Mouse (Mus musculus) lung, embryonic 15.5 days (tissue): ENCODE results near the gene Pfdn4. TPM values are rescaled to one million over a fixed set of nuclear protein-coding genes. Genes with fewer than 3 reads are reported as not detected.

ENCODE experiments used
- ATAC-seq: fragments of 200-750 bp; cut with Nextera tagmentation; 2 replicates; pipeline ENCODE4 v1.8.0; 2017; ENCODE audit warnings: moderate number of reproducible peaks, borderline replicate concordance; ENCODE audit not compliant: low FRiP score, low TSS enrichment; ENCODE audit errors: extremely low read depth
- H3K27ac ChIP-seq: fragments of 300-500 bp; sonication (generic); 2 replicates; pipeline ENCODE4 v1.5.1; 2015; ENCODE audit warnings: moderate library complexity, mild to moderate bottlenecking, inconsistent platforms
- H3K27me3 ChIP-seq: fragments of 300-500 bp; sonication (generic); 2 replicates; pipeline ENCODE4 v1.6.1; 2015; ENCODE audit warnings: inconsistent platforms
- H3K36me3 ChIP-seq: fragments of 300-500 bp; sonication (generic); 2 replicates; pipeline ENCODE4 v1.6.1; 2015; ENCODE audit warnings: inconsistent platforms
- H3K4me1 ChIP-seq: fragments of 300-500 bp; sonication (generic); 2 replicates; pipeline ENCODE4 v1.6.1; 2015; ENCODE audit warnings: inconsistent platforms
- H3K4me2 ChIP-seq: fragments of 300-500 bp; sonication (generic); 2 replicates; pipeline ENCODE4 v1.6.1; 2015; ENCODE audit warnings: inconsistent platforms, mild to moderate bottlenecking, moderate library complexity
- H3K4me3 ChIP-seq: fragments of 300-500 bp; sonication (generic); 2 replicates; pipeline ENCODE4 v1.5.1; 2015; ENCODE audit warnings: mild to moderate bottlenecking, inconsistent platforms
- H3K9ac ChIP-seq: fragments of 300-500 bp; sonication (generic); 2 replicates; pipeline ENCODE4 v1.6.1; 2015; ENCODE audit warnings: inconsistent platforms
- H3K9me3 ChIP-seq: fragments of 300-500 bp; sonication (generic); 2 replicates; pipeline ENCODE4 v1.6.1; 2016; ENCODE audit warnings: inconsistent platforms
- WGBS: fragments of 180-500 bp; shearing (Covaris S2); methylation state at CpG from one replicate; pipeline ENCODE4 v1.1.7; 2015; 5-methylcytosine and 5-hydroxymethylcytosine counted together
- polyA plus RNA-seq: library from polyadenylated mRNA; unstranded; fragments of >200 nt; fragmentation: Nextera tagmentation; extraction: Ambion mirVana; gene quantifications from 2 replicates; pipeline ENCODE4 v1.2.1, GENCODE M21; 2015

The Pfdn4 gene
- polyA plus RNA-seq, 1 experiment from 2014 or later = 69.3 TPM

GRCm38 (mm10) chr2:170474125-170474524 is 22.1 kb upstream of the Pfdn4 start:
- Histone ChIP-seq H3K4me2 (no peak overlapping the region), H3K27me3 (no peaks in the 10 kb centered on the region), H3K4me3 (no peak overlapping the region), H3K9me3 (no peaks in the 10 kb centered on the region), H3K27ac (no peak overlapping the region), H3K36me3 (no peaks in the 10 kb centered on the region), H3K9ac (no peak overlapping the region), H3K4me1 (peaks cover 4% of the 10 kb centered on the region)
- no peak for ATAC-seq
- 93% methylated on average over 5 of the region's 5 CpGs for WGBS

DNA sequence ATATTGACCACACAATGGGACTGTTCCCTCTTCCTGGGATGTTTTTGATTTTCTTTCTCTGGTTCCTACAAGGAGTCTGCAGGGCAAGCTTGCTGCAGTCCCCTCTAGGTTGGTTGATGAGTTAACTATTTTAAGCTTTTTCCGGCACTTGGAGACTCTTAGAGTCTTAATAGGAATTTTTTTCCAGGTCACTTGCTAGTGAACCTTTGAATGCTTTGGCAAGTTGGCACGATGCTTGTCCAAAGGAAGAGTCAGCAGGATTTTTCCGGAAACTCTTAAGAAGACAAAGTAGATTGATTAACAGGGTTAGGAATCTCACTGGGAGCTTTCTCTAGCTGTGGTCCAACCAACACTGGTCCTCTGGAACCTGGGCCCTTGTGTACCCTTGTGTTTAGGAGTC is 21.1 kb upstream of the Pfdn4 start:
- H3K4me1 ChIP-seq = no peaks in the 10 kb centered on the region; the same call in 1 of the 2 replicates
- ATAC-seq = no peak
- H3K4me2 ChIP-seq = no peak overlapping the region
- no peak overlapping the region for H3K4me3 ChIP-seq
- no peak overlapping the region for H3K9ac ChIP-seq
- WGBS = 76% methylated on average over 3 of the region's 3 CpGs
- no peaks in the 10 kb centered on the region for H3K9me3 ChIP-seq
- H3K27me3 ChIP-seq = no peaks in the 10 kb centered on the region
- H3K36me3 ChIP-seq = no peaks in the 10 kb centered on the region
- H3K27ac ChIP-seq = no peak overlapping the region

DNA sequence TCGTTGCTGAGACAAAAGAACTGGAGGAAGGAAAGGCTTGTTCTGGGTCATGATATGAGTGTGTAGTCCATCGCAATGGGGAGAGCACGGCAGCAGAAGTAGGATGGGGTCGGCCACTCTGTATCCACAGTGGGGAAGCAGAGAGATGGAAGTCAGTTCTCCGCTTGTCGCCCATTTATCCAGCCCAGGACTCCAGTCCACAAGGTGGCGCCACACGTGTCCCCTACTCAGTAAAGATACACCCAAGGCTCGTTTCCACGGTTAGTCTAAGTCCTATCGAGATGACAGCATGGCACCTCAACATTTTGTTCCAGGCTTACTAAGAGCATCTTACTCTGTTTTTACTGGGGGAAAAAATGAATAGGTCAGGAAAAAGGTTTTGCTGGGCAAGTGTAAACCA is 20.0 kb upstream of the Pfdn4 start:
- WGBS = 67% methylated on average over 11 of the region's 11 CpGs
- Histone ChIP-seq H3K9ac (no peak overlapping the region), H3K27ac (no peak overlapping the region), H3K27me3 (no peaks in the 10 kb centered on the region), H3K4me1 (no peaks in the 10 kb centered on the region; the same call in 1 of the 2 replicates), H3K4me3 (no peak overlapping the region), H3K4me2 (no peak overlapping the region), H3K9me3 (no peaks in the 10 kb centered on the region), H3K36me3 (no peaks in the 10 kb centered on the region)
- no peak for ATAC-seq

DNA sequence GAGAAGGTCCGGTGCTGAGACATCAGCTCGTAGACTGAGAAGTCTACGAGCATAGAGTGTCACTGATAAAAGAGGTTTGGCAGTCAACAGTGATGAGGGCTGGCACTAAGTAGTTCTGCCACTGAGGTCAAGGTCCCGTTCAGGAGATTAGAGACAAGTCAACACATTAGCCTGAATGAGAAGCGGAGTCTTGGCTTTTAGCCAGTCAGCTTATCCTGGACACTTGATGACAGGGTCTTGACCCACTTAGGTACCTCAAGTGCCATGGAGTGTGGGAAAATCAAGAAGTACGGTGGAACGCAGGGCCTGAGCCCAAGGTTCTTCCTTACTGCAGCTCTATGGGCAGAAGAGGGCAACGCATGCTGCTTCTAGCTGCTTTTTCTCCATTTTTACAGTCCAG is 19.6 kb upstream of the Pfdn4 start:
- no peak for ATAC-seq
- no peaks in the 10 kb centered on the region for H3K9me3 ChIP-seq
- H3K4me3 ChIP-seq = no peak overlapping the region
- H3K27ac ChIP-seq = no peak overlapping the region
- H3K4me1 ChIP-seq = no peaks in the 10 kb centered on the region; the same call in 1 of the 2 replicates
- no peak overlapping the region for H3K9ac ChIP-seq
- no peaks in the 10 kb centered on the region for H3K27me3 ChIP-seq
- no peak overlapping the region for H3K4me2 ChIP-seq
- H3K36me3 ChIP-seq = no peaks in the 10 kb centered on the region
- WGBS = 20% methylated on average over 8 of the region's 8 CpGs

DNA sequence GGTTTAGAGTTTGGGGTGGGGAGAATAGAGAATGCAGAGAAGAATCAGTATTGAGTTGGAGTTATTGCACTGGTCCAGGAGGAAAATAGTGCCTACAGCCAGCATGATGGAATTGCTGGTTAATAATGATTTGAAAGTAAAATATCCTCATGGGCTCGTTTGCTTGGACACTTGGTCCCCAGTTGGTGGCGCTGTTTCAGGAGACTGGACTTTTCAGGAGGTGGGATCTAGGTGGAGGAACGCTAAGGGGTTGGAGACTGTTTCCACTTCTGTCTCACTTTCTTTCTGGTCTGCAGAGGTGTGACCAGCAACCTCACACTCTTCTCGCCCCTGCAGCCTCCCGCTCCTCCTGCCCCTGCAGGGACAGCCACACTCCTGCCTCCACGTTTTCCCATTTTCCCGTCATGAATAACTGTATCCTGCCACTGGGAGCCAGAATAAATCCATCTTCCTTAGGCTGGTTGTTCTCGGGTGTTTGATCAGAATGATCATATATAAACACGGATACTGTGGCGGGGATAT is 14.1 kb upstream of the Pfdn4 start:
- H3K9me3 ChIP-seq = no peaks in the 10 kb centered on the region
- no peaks in the 10 kb centered on the region for H3K36me3 ChIP-seq
- no peak overlapping the region for H3K4me3 ChIP-seq
- H3K27ac ChIP-seq = no peak overlapping the region
- peaks cover 17% of the 10 kb centered on the region for H3K27me3 ChIP-seq
- no peak overlapping the region for H3K9ac ChIP-seq
- H3K4me1 ChIP-seq = no peaks in the 10 kb centered on the region
- no peak overlapping the region for H3K4me2 ChIP-seq
- WGBS = 43% methylated on average over 10 of the region's 10 CpGs
- no peak for ATAC-seq

- H3K36me3 ChIP-seq = no peaks in the 10 kb centered on the region
- WGBS = 62% methylated on average over 11 of the region's 11 CpGs
- no peaks in the 10 kb centered on the region for H3K4me1 ChIP-seq
- no peaks in the 10 kb centered on the region for H3K9me3 ChIP-seq
- no peak overlapping the region for H3K4me2 ChIP-seq
- no peak overlapping the region for H3K27ac ChIP-seq
- peaks cover 17% of the 10 kb centered on the region for H3K27me3 ChIP-seq
- H3K9ac ChIP-seq = no peak overlapping the region
- no peak overlapping the region for H3K4me3 ChIP-seq
- ATAC-seq = no peak
Measured at GRCm38 (mm10) chr2:170483914-170484313, 12.3 kb upstream of the Pfdn4 start.

DNA sequence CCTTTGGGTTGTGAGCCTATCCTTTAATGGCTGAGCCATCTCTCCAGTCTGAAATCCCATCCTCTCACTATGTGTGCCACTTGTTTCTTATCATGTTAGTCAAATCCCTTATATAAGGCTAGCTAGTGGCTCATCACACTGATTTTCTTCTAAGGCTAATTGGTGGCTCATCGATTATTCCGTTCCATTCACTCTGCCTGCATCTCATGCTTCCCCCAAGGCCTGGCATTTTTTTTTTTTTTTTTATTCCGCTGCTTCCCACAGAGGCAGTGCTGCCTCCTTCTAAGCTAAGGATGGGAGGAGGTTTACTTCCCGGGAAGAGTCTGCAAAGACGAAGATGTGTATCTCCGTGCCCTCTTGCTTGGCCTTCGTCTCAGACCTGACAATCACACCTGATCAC is 9.0 kb upstream of the Pfdn4 start:
- no peaks in the 10 kb centered on the region for H3K36me3 ChIP-seq
- no peaks in the 10 kb centered on the region for H3K9me3 ChIP-seq
- H3K4me2 ChIP-seq = no peak overlapping the region
- no peak for ATAC-seq
- no peak overlapping the region for H3K4me3 ChIP-seq
- 66% methylated on average over 7 of the region's 7 CpGs for WGBS
- H3K9ac ChIP-seq = no peak overlapping the region
- no peak overlapping the region for H3K27ac ChIP-seq
- H3K27me3 ChIP-seq = peaks cover 41% of the 10 kb centered on the region
- no peaks in the 10 kb centered on the region for H3K4me1 ChIP-seq

- H3K27me3 ChIP-seq = peaks cover 48% of the 10 kb centered on the region
- no peak overlapping the region for H3K4me2 ChIP-seq
- no peak overlapping the region for H3K4me3 ChIP-seq
- H3K36me3 ChIP-seq = no peaks in the 10 kb centered on the region
- no peaks in the 10 kb centered on the region for H3K9me3 ChIP-seq
- no peaks in the 10 kb centered on the region for H3K4me1 ChIP-seq
- ATAC-seq = no peak
- H3K27ac ChIP-seq = no peak overlapping the region
- no peak overlapping the region for H3K9ac ChIP-seq
- WGBS = 61% methylated on average over 26 of the region's 26 CpGs
Measured at GRCm38 (mm10) chr2:170487890-170488502, 8.2 kb upstream of the Pfdn4 start.

- Histone ChIP-seq H3K9me3 (no peaks in the 10 kb centered on the region), H3K27me3 (peaks cover 86% of the 10 kb centered on the region), H3K4me3 (no peak overlapping the region), H3K36me3 (no peaks in the 10 kb centered on the region), H3K9ac (no peak overlapping the region), H3K4me1 (peaks cover 16% of the 10 kb centered on the region), H3K27ac (no peak overlapping the region), H3K4me2 (no peak overlapping the region)
- WGBS = 9% methylated on average over 31 of the region's 31 CpGs
- no peak for ATAC-seq
Measured at GRCm38 (mm10) chr2:170494784-170495710, 1.2 kb upstream of the Pfdn4 start.

DNA sequence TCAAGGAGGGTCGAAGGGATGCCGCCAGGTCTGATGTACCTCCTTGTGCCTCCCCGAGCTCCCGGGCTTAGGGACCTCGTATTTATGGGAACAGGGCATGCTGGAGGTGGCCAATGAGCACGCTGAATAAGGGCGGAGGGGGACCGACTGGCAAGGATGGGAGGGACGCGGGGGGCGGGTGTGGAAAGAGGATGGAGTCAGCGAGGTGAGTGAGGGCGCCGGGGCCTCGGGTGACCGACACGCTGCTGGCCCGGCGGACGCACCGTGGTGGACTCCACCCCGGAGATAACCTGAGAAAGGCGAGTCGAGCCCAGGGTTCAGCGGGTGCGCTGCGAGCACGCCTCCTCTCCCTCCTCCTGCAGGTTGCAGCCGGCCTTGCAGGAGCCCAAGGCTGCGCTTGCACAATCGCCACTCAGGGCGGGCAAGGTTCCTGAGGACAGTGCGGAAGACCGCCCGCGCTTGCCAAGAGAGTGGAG is 901 bp downstream of the Pfdn4 start, which contains the start of gene Cyp24a1:
TSS of gene Cyp24a1 (minus strand) at position 55 of the 476 bp plus-strand sequence.
- ATAC-seq = peak; percentile 73; the same call in 1 of the 2 replicates
- no peak within 1 kb of the TSS for H3K27ac ChIP-seq
- H3K9me3 ChIP-seq = no peaks in the 10 kb centered on the region
- no peak within 1 kb of the TSS for H3K9ac ChIP-seq
- H3K4me2 ChIP-seq = peak within 1 kb of the TSS; percentile 41
- under 1% methylated on average over 35 of the region's 36 CpGs for WGBS
- peaks cover 73% of the 10 kb centered on the region for H3K27me3 ChIP-seq
- no peaks in the 10 kb centered on the region for H3K36me3 ChIP-seq
- H3K4me3 ChIP-seq = peak within 1 kb of the TSS; percentile 14; the same call in 1 of the 2 replicates
- H3K4me1 ChIP-seq = peaks cover 16% of the 10 kb centered on the region

- no peak for ATAC-seq
- WGBS = 18% methylated on average over 8 of the region's 8 CpGs
- Histone ChIP-seq H3K36me3 (no peaks in the 10 kb centered on the region), H3K9me3 (no peaks in the 10 kb centered on the region), H3K27ac (no peak overlapping the region), H3K4me1 (peaks cover 16% of the 10 kb centered on the region), H3K9ac (no peak overlapping the region), H3K4me3 (no peak overlapping the region), H3K4me2 (no peak overlapping the region), H3K27me3 (peaks cover 68% of the 10 kb centered on the region)
Measured at GRCm38 (mm10) chr2:170498011-170498410, 1.8 kb downstream of the Pfdn4 start.

- Histone ChIP-seq H3K9me3 (no peaks in the 10 kb centered on the region), H3K27me3 (peaks cover 31% of the 10 kb centered on the region), H3K4me1 (peaks cover 1% of the 10 kb centered on the region; the same call in 1 of the 2 replicates), H3K27ac (no peak overlapping the region), H3K36me3 (no peaks in the 10 kb centered on the region), H3K9ac (no peak overlapping the region), H3K4me2 (no peak overlapping the region), H3K4me3 (no peak overlapping the region)
- no peak for ATAC-seq
- 31% methylated on average over 8 of the region's 8 CpGs for WGBS
Measured at GRCm38 (mm10) chr2:170503343-170503742, 7.1 kb downstream of the Pfdn4 start.
